Mouse (Mus musculus) C2C12 (cell line): ENCODE measurements around the gene Nsl1.

Experiments used
- CTCF ChIP-seq: IDR thresholded peaks from one replicate; pipeline ENCODE4 v1.5.1; 2011; ENCODE audit not compliant: control insufficient read depth, insufficient read depth, insufficient read length
- MAX ChIP-seq: IDR thresholded peaks from one replicate; pipeline ENCODE4 v1.6.1; 2011; ENCODE audit warnings: mild to moderate bottlenecking, control low read depth

DNA sequence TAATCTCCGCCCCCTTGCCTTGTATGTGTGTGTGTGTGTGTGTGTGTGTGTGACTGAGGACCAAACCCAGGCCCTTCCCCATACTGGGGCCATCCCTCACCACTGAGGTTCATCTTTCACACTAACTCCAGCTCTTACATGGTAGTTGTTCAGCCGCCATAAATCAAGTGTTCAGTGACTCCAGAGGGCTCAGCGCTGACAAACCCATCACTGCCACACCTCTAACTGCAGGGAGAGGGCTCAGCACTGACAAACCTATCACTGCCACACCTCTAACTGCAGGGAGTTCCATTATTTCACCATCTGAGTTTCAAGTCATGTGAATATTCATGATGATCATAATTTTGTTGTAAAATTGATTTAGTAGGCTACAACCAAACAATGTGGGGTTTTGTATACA is 9.3 kb upstream of the Nsl1 start:
- TF ChIP-seq CTCF (no peak), MAX (no peak)
